Mouse (Mus musculus) C2C12 (cell line): Measurements from ENCODE around the gene Hes5.

Experiments used
- CEBPB ChIP-seq: IDR thresholded peaks from one replicate; pipeline ENCODE4 v1.6.1; 2011; ENCODE audit warnings: low read depth, mild to moderate bottlenecking, control low read depth, moderate library complexity
- CTCF ChIP-seq: IDR thresholded peaks from one replicate; pipeline ENCODE4 v1.5.1; 2011; ENCODE audit not compliant: control insufficient read depth, insufficient read depth, insufficient read length
- MYOD1 ChIP-seq: IDR thresholded peaks from one replicate; pipeline ENCODE4 v1.6.1; 2011; ENCODE audit warnings: low read depth; ENCODE audit not compliant: control insufficient read depth, insufficient read length
- MYOG ChIP-seq: IDR thresholded peaks from one replicate; pipeline ENCODE4 v1.6.1; 2011; ENCODE audit not compliant: control insufficient read depth, insufficient read length; ENCODE audit errors: extremely low read depth

DNA sequence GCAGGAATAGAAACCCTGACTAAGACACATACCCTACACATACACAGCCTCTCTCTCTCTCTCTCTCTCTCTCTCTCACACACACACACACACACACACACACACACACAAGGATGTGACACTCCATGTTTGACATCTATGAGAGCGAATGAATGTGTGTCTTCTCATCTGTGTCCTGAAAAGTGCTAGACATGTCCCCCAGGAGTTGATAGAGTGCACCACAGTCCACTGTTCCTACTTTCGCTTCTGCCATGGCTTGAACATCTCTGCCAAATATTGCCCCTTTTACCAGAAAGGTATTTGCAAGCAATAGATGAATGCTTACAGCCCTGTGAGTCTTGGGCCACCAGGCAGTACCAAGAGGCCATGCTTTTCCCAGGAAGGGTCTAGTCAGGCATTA, 20.6 kb upstream of the Hes5 start:
- no peak for TF ChIP-seq CTCF
- TF ChIP-seq CEBPB, result no peak
- TF ChIP-seq MYOG, result no peak
- TF ChIP-seq MYOD1, result no peak
